Mouse (Mus musculus): ENCODE measurements around the gene Fsip1. TPM values are rescaled to one million over a fixed set of nuclear protein-coding genes. Genes with fewer than 3 reads are reported as not detected.

Fsip1 gene
- polyA plus RNA-seq, 2 experiments: 0.06 to 0.08 TPM

- Histone ChIP-seq H3K27ac (no peak overlapping the region), H3K4me3 (ENCODE audit: insufficient read depth in 1 of 2, low read depth in 2 of 2, low read length in 2 of 2) (no peak overlapping the region), H3K36me3 (replicated peaks; ENCODE audit: control insufficient read depth, insufficient read depth, low read depth) (no peaks in the 10 kb centered on the region), H3K27me3 (ENCODE audit: control insufficient read depth, insufficient read depth, low read length) (no peaks in the 10 kb centered on the region), H3K9ac (replicated peaks) (no peak overlapping the region), H3K9me3 (ENCODE audit: control insufficient read depth, low read length) (no peaks in the 10 kb centered on the region), H3K4me1 (replicated peaks; ENCODE audit: control insufficient read depth in 2 of 2, insufficient read depth in 2 of 2, low read length in 1 of 2) (peaks cover 0 to 3% of the 10 kb centered on the region in 2 experiments; a peak in 1 of 4 replicates), H3K4me2 (ENCODE audit: low read depth) (no peak overlapping the region)
- WGBS (ENCODE audit: insufficient replicate concordance): 31% methylated on average over 2 of the region's 2 CpGs
- no peak for ATAC-seq (ENCODE audit: insufficient read depth)
- peak in 1 of 3 experiments; percentile 2 for DNase-seq (ENCODE audit: low read depth in 3 of 3, low spot score in 3 of 3)
- TF ChIP-seq CTCF (IDR thresholded peaks at IDR 0.05; ENCODE audit: low read depth) (no peak), EP300 (IDR thresholded peaks at IDR 0.05; ENCODE audit: low read depth) (no peak)
These were observed 8.8 kb downstream of the Fsip1 start for GRCm38 (mm10) chr2:118248016-118248415.

- no peak overlapping the region for H3K9ac ChIP-seq (replicated peaks)
- no peak overlapping the region for H3K4me3 ChIP-seq (ENCODE audit: insufficient read depth in 1 of 2, low read depth in 2 of 2, low read length in 2 of 2)
- WGBS (ENCODE audit: insufficient replicate concordance): 8% methylated on average over 10 of the region's 10 CpGs
- peaks cover 0 to 3% of the 10 kb centered on the region in 2 experiments; a peak in 1 of 4 replicates for H3K4me1 ChIP-seq (replicated peaks; ENCODE audit: control insufficient read depth in 2 of 2, insufficient read depth in 2 of 2, low read length in 1 of 2)
- ATAC-seq (ENCODE audit: insufficient read depth) (no peak), DNase-seq (ENCODE audit: low read depth in 3 of 3, low spot score in 3 of 3) (peak; percentile 28 to 35 (median 31))
- H3K4me2 ChIP-seq (ENCODE audit: low read depth): no peak overlapping the region
- no peaks in the 10 kb centered on the region for H3K36me3 ChIP-seq (replicated peaks; ENCODE audit: control insufficient read depth, insufficient read depth, low read depth)
- H3K27me3 ChIP-seq (ENCODE audit: control insufficient read depth, insufficient read depth, low read length): no peaks in the 10 kb centered on the region
- H3K9me3 ChIP-seq (ENCODE audit: control insufficient read depth, low read length): no peaks in the 10 kb centered on the region
- no peak overlapping the region for H3K27ac ChIP-seq
- peak; percentile 85 for TF ChIP-seq CTCF (IDR thresholded peaks at IDR 0.05; ENCODE audit: low read depth)
- no peak for TF ChIP-seq EP300 (IDR thresholded peaks at IDR 0.05; ENCODE audit: low read depth)
These were observed 10.9 kb downstream of the Fsip1 start for GRCm38 (mm10) chr2:118245914-118246313.

- no peak for TF ChIP-seq CTCF (IDR thresholded peaks at IDR 0.05; ENCODE audit: low read depth)
- no peak for TF ChIP-seq EP300 (IDR thresholded peaks at IDR 0.05; ENCODE audit: low read depth)
- no peak for ATAC-seq (ENCODE audit: insufficient read depth)
- Histone ChIP-seq H3K9ac (replicated peaks) (no peak overlapping the region), H3K27ac (no peak overlapping the region), H3K4me1 (replicated peaks; ENCODE audit: control insufficient read depth in 2 of 2, insufficient read depth in 2 of 2, low read length in 1 of 2) (no peaks in the 10 kb centered on the region), H3K36me3 (replicated peaks; ENCODE audit: control insufficient read depth, insufficient read depth, low read depth) (no peaks in the 10 kb centered on the region), H3K9me3 (ENCODE audit: control insufficient read depth, low read length) (no peaks in the 10 kb centered on the region), H3K4me3 (ENCODE audit: insufficient read depth in 1 of 2, low read depth in 2 of 2, low read length in 2 of 2) (no peak overlapping the region), H3K27me3 (ENCODE audit: control insufficient read depth, insufficient read depth, low read length) (no peaks in the 10 kb centered on the region), H3K4me2 (ENCODE audit: low read depth) (no peak overlapping the region)
- no peak for DNase-seq (ENCODE audit: low read depth in 3 of 3, low spot score in 3 of 3)
- 67% methylated on average over 7 of the region's 7 CpGs for WGBS (ENCODE audit: insufficient replicate concordance)
These were observed 20.6 kb downstream of the Fsip1 start for GRCm38 (mm10) chr2:118236196-118236595.

GRCm38 (mm10) chr2:118235614-118236013 is 21.2 kb downstream of the Fsip1 start:
- ATAC-seq (ENCODE audit: insufficient read depth) (no peak), DNase-seq (ENCODE audit: low read depth in 3 of 3, low spot score in 3 of 3) (no peak)
- no peaks in the 10 kb centered on the region for H3K27me3 ChIP-seq (ENCODE audit: control insufficient read depth, insufficient read depth, low read length)
- H3K4me1 ChIP-seq (replicated peaks; ENCODE audit: control insufficient read depth in 2 of 2, insufficient read depth in 2 of 2, low read length in 1 of 2): no peaks in the 10 kb centered on the region
- no peaks in the 10 kb centered on the region for H3K36me3 ChIP-seq (replicated peaks; ENCODE audit: control insufficient read depth, insufficient read depth, low read depth)
- H3K4me2 ChIP-seq (ENCODE audit: low read depth): no peak overlapping the region
- TF ChIP-seq EP300 (IDR thresholded peaks at IDR 0.05; ENCODE audit: low read depth) (no peak), CTCF (IDR thresholded peaks at IDR 0.05; ENCODE audit: low read depth) (no peak)
- no peak overlapping the region for H3K27ac ChIP-seq
- H3K4me3 ChIP-seq (ENCODE audit: insufficient read depth in 1 of 2, low read depth in 2 of 2, low read length in 2 of 2): no peak overlapping the region
- no peaks in the 10 kb centered on the region for H3K9me3 ChIP-seq (ENCODE audit: control insufficient read depth, low read length)
- WGBS (ENCODE audit: insufficient replicate concordance): 50% methylated on average over 3 of the region's 3 CpGs
- no peak overlapping the region for H3K9ac ChIP-seq (replicated peaks)

- Histone ChIP-seq H3K27me3 (ENCODE audit: control insufficient read depth, insufficient read depth, low read length) (no peaks in the 10 kb centered on the region), H3K4me2 (ENCODE audit: low read depth) (no peak overlapping the region), H3K4me3 (ENCODE audit: insufficient read depth in 1 of 2, low read depth in 2 of 2, low read length in 2 of 2) (no peak overlapping the region), H3K36me3 (replicated peaks; ENCODE audit: control insufficient read depth, insufficient read depth, low read depth) (no peaks in the 10 kb centered on the region), H3K27ac (no peak overlapping the region), H3K4me1 (replicated peaks; ENCODE audit: control insufficient read depth in 2 of 2, insufficient read depth in 2 of 2, low read length in 1 of 2) (no peaks in the 10 kb centered on the region), H3K9me3 (ENCODE audit: control insufficient read depth, low read length) (no peaks in the 10 kb centered on the region), H3K9ac (replicated peaks) (no peak overlapping the region)
- ATAC-seq (ENCODE audit: insufficient read depth) (no peak), DNase-seq (ENCODE audit: low read depth in 3 of 3, low spot score in 3 of 3) (no peak)
- WGBS (ENCODE audit: insufficient replicate concordance): 61% methylated on average over 3 of the region's 3 CpGs
- TF ChIP-seq CTCF (IDR thresholded peaks at IDR 0.05; ENCODE audit: low read depth): no peak
- no peak for TF ChIP-seq EP300 (IDR thresholded peaks at IDR 0.05; ENCODE audit: low read depth)
These were observed 26.2 kb downstream of the Fsip1 start for GRCm38 (mm10) chr2:118230544-118230943.

All from liver, embryonic 14.5 days (tissue).